Mouse (Mus musculus): ENCODE measurements around the gene Mxd4.
A peak's percentile ranks its signal among the peaks of the same experiment; 100 is the strongest.

Gene Mxd4

GRCm38 (mm10) chr5:34169954-34170353 lies 17.6 kb downstream of the Mxd4 start:
- peaks cover 2% of the 10 kb centered on the region for H3K36me3 ChIP-seq (ENCODE audit: control insufficient read depth, insufficient read depth, low read length, poor library complexity, severe bottlenecking)
- no peak for DNase-seq (ENCODE audit: low read depth, low spot score)
- no peaks in the 10 kb centered on the region for H3K27me3 ChIP-seq (ENCODE audit: control insufficient read depth, insufficient read depth, low read length, poor library complexity, severe bottlenecking)

GRCm38 (mm10) chr5:34168950-34169891 lies 18.3 kb downstream of the Mxd4 start, which contains the start of the genes Poln and Haus3:
Gene Poln, minus strand, starts transcription at chr5:34169448.
Gene Haus3, minus strand, starts transcription at chr5:34169527.
- Histone ChIP-seq H3K27me3 (ENCODE audit: control insufficient read depth, insufficient read depth, low read length, poor library complexity, severe bottlenecking) (no peaks in the 10 kb centered on the region), H3K36me3 (ENCODE audit: control insufficient read depth, insufficient read depth, low read length, poor library complexity, severe bottlenecking) (peaks cover 2% of the 10 kb centered on the region)
- DNase-seq (ENCODE audit: low read depth, low spot score), result peak; percentile 98

- peaks cover 2% of the 10 kb centered on the region; the same call in 1 of the 2 replicates for H3K36me3 ChIP-seq (ENCODE audit: control insufficient read depth, insufficient read depth, low read length, poor library complexity, severe bottlenecking)
- DNase-seq (ENCODE audit: low read depth, low spot score), result no peak
- no peaks in the 10 kb centered on the region for H3K27me3 ChIP-seq (ENCODE audit: control insufficient read depth, insufficient read depth, low read length, poor library complexity, severe bottlenecking)
These were observed 19.7 kb downstream of the Mxd4 start for GRCm38 (mm10) chr5:34167857-34168256.

GRCm38 (mm10) chr5:34165793-34166192 lies 21.7 kb downstream of the Mxd4 start:
- Histone ChIP-seq H3K36me3 (ENCODE audit: control insufficient read depth, insufficient read depth, low read length, poor library complexity, severe bottlenecking) (peaks cover 2% of the 10 kb centered on the region; the same call in 1 of the 2 replicates), H3K27me3 (ENCODE audit: control insufficient read depth, insufficient read depth, low read length, poor library complexity, severe bottlenecking) (no peaks in the 10 kb centered on the region)
- no peak for DNase-seq (ENCODE audit: low read depth, low spot score)

GRCm38 (mm10) chr5:34148476-34148875 lies 39.0 kb downstream of the Mxd4 start:
- Histone ChIP-seq H3K36me3 (ENCODE audit: control insufficient read depth, insufficient read depth, low read length, poor library complexity, severe bottlenecking) (no peaks in the 10 kb centered on the region), H3K27me3 (ENCODE audit: control insufficient read depth, insufficient read depth, low read length, poor library complexity, severe bottlenecking) (no peaks in the 10 kb centered on the region)
- DNase-seq (ENCODE audit: low read depth, low spot score), result no peak

GRCm38 (mm10) chr5:34147554-34147953 lies 40.0 kb downstream of the Mxd4 start:
- DNase-seq (ENCODE audit: low read depth, low spot score), result peak; percentile 9
- H3K27me3 ChIP-seq (ENCODE audit: control insufficient read depth, insufficient read depth, low read length, poor library complexity, severe bottlenecking), result no peaks in the 10 kb centered on the region
- H3K36me3 ChIP-seq (ENCODE audit: control insufficient read depth, insufficient read depth, low read length, poor library complexity, severe bottlenecking), result no peaks in the 10 kb centered on the region

GRCm38 (mm10) chr5:34139751-34140150 lies 47.8 kb downstream of the Mxd4 start:
- Histone ChIP-seq H3K27me3 (ENCODE audit: control insufficient read depth, insufficient read depth, low read length, poor library complexity, severe bottlenecking) (no peaks in the 10 kb centered on the region), H3K36me3 (ENCODE audit: control insufficient read depth, insufficient read depth, low read length, poor library complexity, severe bottlenecking) (no peaks in the 10 kb centered on the region)
- DNase-seq (ENCODE audit: low read depth, low spot score), result peak; percentile 39

GRCm38 (mm10) chr5:34132731-34133130 lies 54.8 kb downstream of the Mxd4 start:
- no peaks in the 10 kb centered on the region for H3K36me3 ChIP-seq (ENCODE audit: control insufficient read depth, insufficient read depth, low read length, poor library complexity, severe bottlenecking)
- DNase-seq (ENCODE audit: low read depth, low spot score), result no peak

GRCm38 (mm10) chr5:34124131-34124530 lies 63.4 kb downstream of the Mxd4 start:
- no peaks in the 10 kb centered on the region for H3K27me3 ChIP-seq (ENCODE audit: control insufficient read depth, insufficient read depth, low read length, poor library complexity, severe bottlenecking)
- DNase-seq (ENCODE audit: low read depth, low spot score), result no peak
- H3K36me3 ChIP-seq (ENCODE audit: control insufficient read depth, insufficient read depth, low read length, poor library complexity, severe bottlenecking), result no peaks in the 10 kb centered on the region

More at GRCm38 (mm10) chr5:34132731-34133130, 54.8 kb downstream of the Mxd4 start:
- no peaks in the 10 kb centered on the region for H3K27me3 ChIP-seq (ENCODE audit: control insufficient read depth, insufficient read depth, low read length, poor library complexity, severe bottlenecking)
